Mouse (Mus musculus) cerebellum, adult 9-11 months (tissue): ENCODE results near the gene Mxd4.

Source experiments
- DNase-seq: peaks from one replicate; pipeline ENCODE4 v3.0.0; 2022

The Mxd4 gene

DNA sequence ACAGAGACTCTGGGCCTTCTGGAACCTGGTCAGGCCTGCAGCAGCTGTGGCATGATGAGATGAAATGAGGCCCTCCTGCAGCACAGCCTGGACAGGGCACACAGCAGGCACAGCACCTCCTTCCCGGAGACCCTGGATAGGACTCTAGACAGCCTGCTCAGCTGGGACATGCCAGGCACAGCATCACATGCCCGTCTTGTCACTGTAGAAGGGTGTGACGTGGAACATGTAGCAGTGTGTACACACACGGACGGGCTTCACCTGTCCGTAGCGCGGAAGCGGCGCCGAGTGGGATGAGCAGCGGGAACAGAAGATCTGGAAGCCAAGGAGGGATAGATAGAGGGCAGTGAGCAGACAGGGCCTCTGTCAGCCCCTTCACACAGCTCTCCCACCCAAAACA is 8.3 kb upstream of the Mxd4 start:
- DNase-seq: no peak

DNA sequence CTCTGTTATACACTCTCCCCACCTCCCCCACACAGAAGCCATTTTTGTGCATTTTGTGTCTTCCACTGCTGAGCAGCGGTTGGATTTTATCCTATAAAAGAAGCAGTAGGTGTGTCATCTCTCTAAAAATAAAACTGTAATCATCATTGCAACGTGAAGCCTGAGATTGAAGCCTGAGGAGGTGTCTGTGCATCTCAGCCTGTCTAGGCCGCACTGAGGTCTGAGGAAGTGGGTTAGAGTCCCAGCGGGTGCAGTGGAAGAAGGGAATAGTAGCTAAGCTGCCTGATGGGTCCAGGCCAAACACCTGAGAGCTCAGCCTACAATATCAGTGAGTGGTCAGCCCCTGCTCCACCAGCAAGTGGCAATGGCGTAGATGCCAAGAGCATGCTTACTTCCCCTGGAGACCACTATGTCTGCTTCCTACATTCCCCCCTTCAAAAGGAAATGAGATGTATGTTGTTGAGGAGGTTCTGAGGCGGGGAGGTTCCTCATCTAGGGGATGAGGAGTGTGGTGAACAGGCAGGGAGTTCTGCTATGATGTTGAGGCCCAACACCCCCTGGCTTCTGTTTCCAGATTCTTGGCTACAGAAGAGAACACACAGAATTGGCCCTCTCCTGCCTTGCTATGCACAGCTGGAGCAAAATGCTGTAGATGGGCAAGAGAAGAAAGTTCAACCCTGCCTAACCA is 7.6 kb upstream of the Mxd4 start:
- no peak for DNase-seq

DNA sequence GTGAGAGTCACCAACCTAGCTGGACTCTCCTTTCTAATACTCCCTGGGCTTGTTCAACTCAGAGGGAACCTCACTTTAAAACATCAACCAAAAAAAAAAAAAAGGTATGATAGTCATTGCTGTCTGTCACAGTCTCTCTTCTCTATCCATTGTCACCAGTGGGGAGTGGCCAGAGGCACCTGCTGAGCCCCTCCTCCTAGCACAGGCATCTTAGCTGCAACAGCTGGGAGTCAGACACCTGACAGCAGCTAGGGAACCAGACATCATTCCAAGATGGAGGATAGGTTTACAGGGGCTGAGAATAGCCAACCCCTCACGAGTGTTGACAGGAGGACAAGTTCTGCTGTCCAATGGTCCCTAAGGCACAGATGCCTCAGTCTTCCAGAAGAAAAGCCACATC is 6.9 kb upstream of the Mxd4 start:
- no peak for DNase-seq

DNA sequence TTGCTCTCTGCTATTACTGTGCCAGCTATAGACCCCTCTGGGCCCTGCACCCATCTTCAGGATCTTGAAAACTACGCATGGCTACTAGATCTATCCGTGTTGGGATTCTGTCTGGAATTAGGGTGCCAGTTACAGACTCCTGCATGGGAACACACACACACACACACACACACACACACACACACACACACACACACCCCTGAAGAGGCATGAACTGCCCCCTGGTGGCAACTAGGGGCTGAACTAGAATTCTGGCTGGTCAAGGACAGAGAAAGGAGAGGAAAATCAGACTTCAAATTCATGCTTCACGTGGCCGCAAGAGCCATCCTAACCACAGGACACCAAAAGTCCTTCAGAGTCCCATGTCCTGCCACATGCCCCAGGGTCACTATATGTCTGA is 4.3 kb upstream of the Mxd4 start:
- DNase-seq: no peak

DNA sequence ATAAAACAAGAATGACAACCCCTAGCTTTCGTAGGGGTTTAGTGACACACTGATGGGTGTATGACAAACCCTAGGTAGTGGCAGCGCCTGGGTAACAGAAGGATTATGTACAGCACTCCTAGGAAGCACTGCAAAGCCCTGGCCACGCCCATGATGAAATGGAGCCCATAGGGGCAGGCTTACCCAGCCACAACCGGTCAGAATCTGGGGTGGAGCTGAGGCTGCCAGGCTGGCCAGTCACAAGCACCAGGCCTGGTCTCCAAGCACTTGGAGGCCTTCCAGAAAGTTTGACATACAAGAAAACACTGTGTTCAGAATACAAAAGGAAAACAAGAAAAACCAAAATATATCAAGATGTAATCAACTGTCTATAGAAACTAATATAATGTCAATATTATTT is 3.5 kb upstream of the Mxd4 start:
- peak; percentile 62 for DNase-seq

DNA sequence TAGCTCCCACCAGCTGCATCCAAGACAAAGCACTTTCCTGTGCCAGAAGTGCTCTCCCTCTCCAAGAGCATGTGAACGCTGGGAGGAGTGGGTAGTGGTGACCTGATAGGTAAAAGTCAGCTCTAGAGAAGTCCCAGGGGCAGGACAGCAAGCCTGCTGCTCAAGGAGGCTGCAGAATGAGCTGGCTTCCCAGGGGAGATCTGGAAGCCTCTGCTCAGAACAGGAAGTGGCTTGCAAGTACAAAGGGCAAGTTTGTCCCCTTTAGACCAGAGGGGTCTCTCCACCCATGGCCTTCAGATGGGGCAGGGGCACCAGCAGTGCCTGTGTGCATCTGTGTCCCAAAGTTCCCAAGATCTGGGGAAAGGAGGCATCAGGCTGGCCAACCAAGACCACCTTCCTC is 2.0 kb upstream of the Mxd4 start:
- no peak for DNase-seq

DNA sequence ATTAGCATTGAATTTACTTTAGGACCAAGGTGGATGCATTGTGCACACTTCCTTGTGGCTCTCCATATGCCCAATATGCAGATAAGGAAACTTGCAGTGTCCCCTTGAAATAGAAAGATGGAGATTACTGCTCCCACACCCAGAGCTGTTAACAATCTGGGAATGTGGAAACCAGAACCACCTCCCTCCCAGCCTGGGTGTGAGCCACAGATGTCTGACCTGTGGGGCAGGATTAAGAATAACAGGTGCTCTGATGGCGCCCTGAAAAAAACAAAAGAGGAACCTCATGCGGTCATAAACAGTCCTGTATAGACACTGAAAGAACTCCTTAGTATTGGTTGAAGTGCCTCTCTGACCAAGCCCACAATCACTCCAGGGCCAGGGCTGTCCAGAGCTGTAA is 1.3 kb upstream of the Mxd4 start:
- DNase-seq: no peak

DNA sequence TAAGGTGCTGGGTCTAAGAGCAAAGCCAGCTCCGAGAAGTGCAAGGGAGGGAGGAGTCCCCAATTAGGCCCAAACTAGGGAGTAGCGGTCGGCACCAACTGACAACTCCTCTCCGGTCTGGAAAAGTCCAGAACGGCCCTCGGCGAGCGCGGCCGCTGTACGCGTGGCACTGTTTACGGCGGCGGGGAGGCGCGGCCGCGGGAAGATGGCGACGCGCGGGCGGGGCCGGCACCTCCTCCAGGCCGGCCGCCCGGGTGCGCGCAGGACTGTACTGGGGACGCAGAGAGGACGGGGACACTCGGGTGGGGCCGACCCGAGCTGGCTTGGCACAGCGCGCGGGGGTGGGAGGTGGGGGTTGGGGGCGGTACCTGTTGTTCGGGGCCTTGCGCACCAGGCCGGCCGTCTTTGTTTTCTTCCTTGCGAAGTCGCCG is 544 bp downstream of the Mxd4 start:
- peak; percentile 73 for DNase-seq

DNA sequence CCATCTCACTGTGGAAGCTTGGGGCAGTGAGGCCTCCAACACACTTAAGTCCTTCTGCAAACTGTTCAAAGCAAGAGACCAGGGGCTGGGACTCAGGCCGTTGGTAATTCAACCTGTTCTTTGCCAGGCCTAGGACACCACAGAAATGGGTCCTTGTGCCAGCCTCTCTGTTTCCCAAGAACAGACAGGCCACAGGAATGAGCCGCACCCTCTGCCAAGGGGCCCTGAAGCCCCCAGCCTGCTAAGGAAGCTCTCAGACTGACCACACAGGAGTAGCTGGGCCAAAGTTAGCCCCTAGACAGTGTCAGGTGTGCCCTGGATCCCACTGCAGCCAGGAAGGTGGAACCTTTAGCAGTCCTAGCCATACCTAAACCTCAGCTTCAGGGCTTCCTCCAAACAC is 1.1 kb downstream of the Mxd4 start:
- peak; percentile 64 for DNase-seq

DNA sequence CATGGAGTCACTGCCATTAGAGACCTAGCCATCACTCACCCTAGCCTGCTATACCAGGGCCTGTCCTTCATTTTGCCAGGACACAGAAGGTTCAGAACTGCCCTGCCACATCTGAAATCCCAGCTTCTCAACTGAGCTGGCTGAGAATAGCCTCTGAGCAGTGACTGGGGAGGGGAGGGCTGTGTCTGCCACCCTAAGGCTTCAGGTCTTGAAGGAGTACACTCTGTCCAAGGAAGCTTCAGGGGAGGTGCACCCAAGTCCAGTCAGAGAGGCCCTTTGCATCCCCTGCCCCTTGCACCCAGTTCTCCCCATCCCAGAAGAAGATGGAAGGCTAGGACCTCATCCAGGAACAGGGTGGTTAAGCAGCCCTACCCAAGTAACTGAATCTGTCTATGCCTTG is 1.7 kb downstream of the Mxd4 start:
- no peak for DNase-seq

DNA sequence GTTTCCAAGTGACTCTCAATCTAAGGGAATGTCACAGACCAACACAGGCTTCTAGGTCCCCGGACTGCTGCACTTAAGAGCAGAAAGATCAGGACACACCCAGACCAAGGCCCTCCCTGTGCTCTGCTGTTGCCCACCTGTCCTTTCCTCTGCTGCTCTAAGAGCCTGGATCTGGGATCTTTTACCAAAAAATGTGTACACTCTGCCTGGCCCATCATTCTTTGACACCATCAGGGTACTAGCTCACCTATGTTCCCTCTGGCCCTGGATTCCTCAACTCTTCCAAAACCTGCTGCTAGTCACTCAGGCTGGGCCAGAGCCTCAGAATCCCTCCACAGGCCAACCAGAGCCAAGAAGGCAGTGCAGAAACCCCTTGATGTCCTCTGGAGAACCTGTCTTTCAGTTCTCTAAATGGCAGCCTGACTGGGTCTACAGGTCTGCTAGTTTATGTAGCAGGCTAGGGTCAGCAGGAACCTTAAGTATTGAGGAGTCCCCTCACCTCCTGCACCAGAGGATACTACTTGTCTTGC is 2.4 kb downstream of the Mxd4 start:
- DNase-seq: peak; percentile 40

DNA sequence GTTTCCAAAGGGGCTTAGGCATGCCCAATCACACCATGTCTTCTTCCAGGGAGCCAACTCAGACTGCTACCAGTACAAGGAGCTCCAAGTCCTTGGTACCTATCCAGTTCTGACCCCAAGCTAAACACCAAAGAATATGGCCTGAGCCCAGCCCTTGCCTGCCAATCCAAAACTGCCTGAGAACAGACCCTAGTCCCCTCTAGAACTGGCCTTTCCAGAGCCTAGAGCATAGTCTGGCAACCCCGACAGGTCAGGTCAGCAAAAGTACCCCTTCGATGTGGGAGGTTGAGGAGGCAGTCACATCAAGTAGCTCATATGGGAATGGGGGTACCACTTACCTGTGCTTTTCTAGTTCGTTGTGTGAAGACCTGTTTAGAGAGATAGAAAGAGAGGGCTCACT is 3.5 kb downstream of the Mxd4 start:
- DNase-seq: peak; percentile 34

DNA sequence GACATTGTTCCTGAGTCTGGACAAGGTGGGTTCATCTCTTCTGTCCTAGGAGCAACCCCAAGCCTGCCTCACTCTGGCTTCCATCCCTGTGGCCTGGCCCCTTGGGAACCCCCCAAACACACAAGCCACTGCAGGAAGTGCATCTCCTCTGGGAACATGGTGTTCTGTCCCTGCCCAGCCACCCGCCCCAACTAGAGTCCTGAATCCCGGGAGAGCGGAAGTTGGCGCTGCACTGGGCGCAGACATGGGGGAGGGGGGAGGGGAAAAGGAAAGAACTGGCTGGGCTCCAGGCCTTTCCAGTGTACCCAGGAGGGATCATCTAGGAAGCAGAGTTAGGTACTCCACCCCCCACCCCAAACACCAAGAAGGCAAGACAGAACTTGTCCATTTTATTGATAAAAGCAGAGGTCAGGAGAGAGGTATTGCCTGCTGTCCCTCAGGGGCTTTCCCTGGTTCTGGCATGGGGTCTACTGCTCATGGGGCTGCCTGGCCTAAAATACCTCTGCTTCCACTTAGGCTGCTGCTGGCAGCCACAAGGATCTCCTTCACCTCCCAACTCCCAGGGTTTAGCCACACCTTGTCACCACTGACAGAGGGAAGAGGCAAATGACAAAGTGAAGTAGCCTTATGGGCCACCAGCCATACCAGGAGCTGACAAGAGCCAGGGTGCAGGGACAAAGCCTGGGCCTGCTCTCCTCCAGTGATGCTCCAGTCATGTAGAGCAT is 4.2 kb downstream of the Mxd4 start:
- DNase-seq: peak; percentile 49

DNA sequence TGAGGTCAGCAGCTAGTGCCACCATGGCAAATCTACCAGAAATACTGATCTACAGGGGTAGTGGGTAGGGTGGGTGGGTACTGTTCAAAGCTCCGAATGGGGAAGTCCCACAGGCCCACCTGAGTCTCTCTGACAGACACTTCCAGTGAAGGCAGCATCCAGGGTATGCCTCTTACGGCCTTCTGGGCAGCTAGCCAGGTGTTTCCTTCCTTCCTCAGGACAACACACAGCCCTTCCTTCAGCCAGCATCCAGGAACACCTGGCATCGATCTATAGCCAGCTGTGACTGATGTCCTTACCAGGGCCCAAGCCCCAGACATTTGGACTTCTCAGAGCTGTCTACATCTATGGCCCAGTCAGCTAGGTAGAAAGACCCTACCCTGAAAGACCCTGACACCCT is 5.0 kb downstream of the Mxd4 start:
- DNase-seq: peak; percentile 43

DNA sequence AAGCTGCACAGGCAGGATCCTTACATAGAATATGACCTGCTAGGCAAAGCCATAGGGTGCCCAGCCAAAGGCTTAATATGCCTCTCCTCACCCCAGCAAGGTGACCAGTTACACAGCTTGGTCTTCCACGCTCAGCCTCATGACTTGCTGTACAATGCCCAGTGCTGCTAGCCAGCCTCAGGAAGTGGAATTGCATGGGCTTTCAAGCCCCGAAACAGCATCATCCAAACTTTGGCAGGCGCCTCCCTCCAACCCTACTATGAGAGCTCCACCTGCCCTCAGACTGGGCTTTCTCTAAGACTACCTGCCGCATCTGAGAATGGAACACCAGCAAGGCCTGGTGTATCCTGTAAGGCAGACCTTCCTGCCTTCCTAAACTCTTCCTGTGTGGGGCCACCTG is 9.7 kb downstream of the Mxd4 start:
- peak; percentile 28 for DNase-seq

DNA sequence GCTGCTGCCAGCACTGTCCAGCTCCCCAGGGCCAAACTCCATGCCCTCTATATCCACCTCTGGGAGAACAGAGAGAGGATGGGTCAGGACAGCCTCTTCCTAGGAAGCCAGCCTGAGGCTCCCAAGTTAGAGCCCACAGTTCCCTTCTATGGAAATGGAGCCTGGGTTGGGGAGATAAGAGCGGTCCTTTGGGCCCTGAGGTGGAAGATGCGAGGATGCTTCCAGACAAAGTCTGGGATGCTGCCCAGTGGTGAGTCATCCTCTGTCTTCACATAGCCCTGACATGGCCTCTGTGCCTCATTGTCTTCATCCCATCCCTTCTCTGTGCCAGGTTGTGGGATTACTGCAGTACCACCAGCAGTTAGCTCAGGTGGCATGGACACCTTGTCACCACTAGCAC is 10.4 kb downstream of the Mxd4 start:
- peak; percentile 73 for DNase-seq

DNA sequence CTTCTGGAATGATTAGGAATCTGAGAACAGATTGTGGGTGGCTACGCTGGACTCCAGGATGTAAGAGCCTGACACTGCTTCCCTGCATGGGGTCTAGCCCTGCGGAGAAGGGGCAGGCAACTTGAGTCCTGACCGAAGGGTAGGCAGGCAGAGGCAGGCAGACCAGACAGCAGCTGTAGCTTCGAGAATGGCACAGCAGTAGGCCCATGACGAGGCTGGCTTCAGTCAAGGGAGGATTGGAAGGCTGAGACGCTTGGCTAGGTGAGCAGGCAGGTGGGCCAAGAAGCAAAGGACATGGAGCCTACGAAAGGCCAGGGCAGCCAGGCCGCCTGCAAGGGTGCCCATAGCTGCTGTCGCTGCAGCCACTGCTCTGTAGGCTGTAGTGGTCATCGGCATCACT is 10.8 kb downstream of the Mxd4 start:
- DNase-seq: peak; percentile 70

DNA sequence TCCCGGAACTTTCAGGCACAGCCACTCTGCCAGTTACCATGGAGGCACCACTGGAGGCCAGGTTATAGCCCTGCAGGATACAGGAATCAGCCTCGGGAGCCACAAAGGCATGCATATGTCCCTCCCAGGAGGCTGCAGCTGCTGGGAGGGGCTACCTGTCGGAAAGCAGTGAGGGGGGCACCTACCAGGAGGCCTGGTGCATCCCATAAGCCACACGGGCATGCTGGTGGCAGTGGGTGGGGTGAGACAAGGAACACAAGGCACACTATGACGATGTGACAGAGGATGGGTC is 12.2 kb downstream of the Mxd4 start:
- peak; percentile 70 for DNase-seq

DNA sequence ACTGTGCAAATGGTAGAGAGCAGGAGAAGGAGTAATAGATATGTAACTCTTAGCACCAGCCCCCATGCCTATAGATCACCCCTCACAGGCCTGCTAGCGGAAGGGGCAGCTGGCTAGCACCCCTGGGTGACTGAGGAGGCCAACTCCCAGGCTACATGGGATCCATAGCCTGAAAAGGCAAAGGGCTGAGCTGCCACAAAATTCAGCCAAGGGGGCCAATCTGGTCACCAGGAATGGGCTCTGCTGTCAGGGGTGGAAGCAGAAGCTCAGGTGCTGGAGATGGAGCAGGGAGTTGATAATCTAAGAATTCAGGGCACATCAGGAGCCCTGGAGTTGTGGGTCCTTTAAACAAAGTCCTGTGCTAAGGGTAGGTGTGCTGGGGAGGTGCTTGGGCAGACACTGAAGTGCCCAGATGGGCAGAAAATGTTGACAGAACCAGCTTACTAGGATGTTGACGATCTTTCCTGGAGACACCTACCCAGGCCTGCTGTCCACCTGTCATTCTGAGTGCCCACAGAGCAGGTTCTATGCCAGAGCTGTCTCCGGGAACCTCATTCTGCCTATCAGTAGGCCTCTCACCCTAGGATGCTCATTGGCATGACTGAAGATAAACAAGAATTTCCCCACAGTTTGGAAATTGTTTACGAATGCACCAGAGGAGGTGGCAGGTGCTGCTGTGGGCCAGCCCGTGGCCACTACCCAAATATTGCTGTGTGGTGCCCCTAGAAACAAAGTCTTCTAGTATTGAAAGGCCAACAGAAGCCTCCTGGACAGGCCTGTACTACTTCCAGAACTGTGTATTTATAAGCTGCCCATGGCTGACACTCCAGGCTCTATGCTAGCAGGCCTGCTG is 12.7 kb downstream of the Mxd4 start:
- peak; percentile 61 for DNase-seq

DNA sequence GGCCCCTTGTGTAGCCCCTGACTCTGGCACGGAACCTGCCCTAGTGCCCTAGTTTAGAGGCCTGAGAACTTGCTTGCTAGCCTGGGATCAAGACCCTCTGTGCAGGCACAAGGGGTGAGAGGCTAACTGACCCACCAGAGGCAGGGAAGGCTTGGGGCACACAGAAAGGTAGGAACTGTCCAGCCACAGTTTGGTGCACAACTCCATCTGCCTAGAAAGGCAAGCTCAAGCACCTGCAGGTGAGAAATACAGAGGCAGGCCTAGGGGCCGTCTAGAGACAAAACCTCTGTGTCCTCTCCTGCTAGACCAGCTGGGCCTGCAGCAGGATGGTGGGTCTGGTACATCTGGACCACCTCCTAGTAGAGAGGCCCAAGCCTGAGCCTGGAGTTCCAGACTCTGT is 13.5 kb downstream of the Mxd4 start:
- peak; percentile 50 for DNase-seq

DNA sequence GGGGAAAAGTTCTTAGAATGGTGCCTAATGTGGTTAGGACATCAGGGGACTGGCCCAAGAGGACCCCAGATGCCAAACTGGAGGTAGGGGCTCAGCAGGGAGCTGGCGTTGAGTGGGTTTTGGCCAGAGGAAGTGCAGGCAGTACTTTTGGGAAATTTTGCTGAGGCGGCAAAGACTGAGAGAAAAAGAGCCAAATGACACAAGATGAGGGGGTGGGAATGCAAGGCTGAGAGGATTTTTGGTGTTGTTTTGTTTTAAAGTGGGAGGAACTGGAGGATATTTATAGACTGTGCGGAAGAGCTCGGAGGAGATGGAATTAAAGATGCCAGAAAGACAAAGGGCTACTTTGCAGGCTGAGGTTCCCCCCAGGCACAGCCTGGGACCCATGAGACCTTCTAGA is 16.8 kb downstream of the Mxd4 start:
- DNase-seq: peak; percentile 52

DNA sequence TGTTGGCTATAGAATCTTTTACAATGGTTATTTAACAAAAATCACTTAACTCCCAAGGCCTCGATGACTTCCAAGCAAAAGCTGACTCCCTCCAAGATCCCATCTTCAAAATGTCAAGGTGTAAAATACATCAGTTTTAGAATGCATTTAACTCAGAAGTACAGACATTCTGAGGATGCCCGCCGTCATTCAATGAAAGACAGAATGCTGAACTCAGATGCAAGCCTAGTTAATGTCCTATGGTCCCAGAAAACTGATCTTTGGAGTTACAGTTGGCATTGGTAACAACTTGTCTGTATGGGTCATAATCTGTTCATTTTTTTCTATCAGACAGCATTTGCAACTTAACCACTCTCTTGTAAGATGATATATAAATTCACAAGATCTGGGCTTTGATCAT is 17.6 kb downstream of the Mxd4 start:
- no peak for DNase-seq

DNA sequence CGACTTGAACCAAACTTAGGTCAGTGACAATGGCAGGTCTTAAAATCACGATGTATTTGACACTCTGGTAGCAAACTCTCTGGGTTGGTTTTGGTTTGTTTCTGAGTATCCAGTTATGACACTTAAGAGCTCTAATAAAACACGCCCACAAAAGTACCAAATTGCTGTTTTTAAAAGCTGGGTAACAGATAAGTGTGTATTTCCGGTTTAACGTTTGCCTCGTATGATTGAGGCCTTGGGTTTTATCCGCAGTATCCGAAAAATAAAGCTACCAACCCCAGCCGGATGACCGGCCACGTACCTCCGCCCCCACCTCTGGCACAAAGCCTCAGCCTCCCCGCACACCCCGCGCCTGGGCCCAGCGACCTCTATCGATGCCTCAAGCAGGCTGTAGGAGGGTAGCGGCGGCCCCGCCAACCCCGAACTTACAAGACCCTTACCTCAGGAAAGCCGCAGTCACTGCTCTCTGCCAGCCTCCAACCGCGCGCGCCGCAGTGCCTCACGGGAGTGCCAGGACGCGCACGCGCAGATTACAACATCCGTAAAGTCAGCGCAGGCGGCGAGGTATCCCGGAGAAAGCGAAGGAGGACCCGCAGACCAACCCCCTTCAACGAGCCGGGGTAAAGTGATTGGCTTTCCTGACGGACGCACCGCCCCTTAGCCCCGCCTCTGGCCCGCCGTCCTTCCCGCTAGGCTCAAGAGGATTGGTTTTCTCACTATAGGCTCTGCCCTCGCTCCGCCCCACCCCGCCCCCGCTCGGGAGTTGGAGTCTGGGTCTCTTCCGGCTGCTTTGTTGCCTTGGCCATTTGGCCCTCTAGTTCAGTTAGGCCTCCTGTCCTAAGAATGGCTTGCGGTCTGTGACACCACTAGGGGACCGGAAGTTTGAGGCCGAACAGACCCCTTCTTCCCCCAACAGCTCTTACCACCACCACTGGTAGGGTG is 18.3 kb downstream of the Mxd4 start, which contains the start of the genes Poln and Haus3:
Gene Poln (minus strand): TSS at position 499 of the 942 bp plus-strand sequence.
Gene Haus3 (minus strand): TSS at position 578 of the 942 bp plus-strand sequence.
- DNase-seq: peak; percentile 98
